Mouse (Mus musculus): ENCODE data around the gene Nhej1. TPM values are rescaled to one million over a fixed set of nuclear protein-coding genes. Genes with fewer than 3 reads are reported as not detected.

Gene Nhej1
- polyA plus RNA-seq, 1 experiment from 2014 or later = 8.4 TPM

GRCm38 (mm10) chr1:75010817-75011216 is 114.2 kb downstream of the Nhej1 start:
- Histone ChIP-seq H3K9ac (no peak overlapping the region), H3K4me3 (no peak overlapping the region), H3K9me3 (replicated peaks) (no peaks in the 10 kb centered on the region), H3K4me2 (no peak overlapping the region), H3K27ac (no peak overlapping the region), H3K27me3 (peaks cover 9% of the 10 kb centered on the region; the same call in 1 of the 2 replicates), H3K36me3 (ENCODE audit: poor library complexity, severe bottlenecking) (no peaks in the 10 kb centered on the region), H3K4me1 (no peaks in the 10 kb centered on the region)
- no peak for ATAC-seq

GRCm38 (mm10) chr1:75010203-75010602 is 114.8 kb downstream of the Nhej1 start:
- H3K4me3 ChIP-seq = no peak overlapping the region
- H3K27ac ChIP-seq = no peak overlapping the region
- H3K4me2 ChIP-seq = no peak overlapping the region
- 69% methylated on average over 2 of the region's 2 CpGs for WGBS
- ATAC-seq = no peak
- no peaks in the 10 kb centered on the region for H3K36me3 ChIP-seq (ENCODE audit: poor library complexity, severe bottlenecking)
- no peak overlapping the region for H3K9ac ChIP-seq
- no peaks in the 10 kb centered on the region for H3K9me3 ChIP-seq (replicated peaks)
- H3K4me1 ChIP-seq = no peaks in the 10 kb centered on the region
- peaks cover 11% of the 10 kb centered on the region; the same call in 1 of the 2 replicates for H3K27me3 ChIP-seq

- no peak overlapping the region for H3K4me2 ChIP-seq
- H3K36me3 ChIP-seq (ENCODE audit: poor library complexity, severe bottlenecking) = no peaks in the 10 kb centered on the region
- 70% methylated on average over 4 of the region's 4 CpGs for WGBS
- peaks cover 7% of the 10 kb centered on the region; the same call in 1 of the 2 replicates for H3K27me3 ChIP-seq
- no peak overlapping the region for H3K4me3 ChIP-seq
- H3K9me3 ChIP-seq (replicated peaks) = no peaks in the 10 kb centered on the region
- no peak overlapping the region for H3K9ac ChIP-seq
- H3K4me1 ChIP-seq = no peaks in the 10 kb centered on the region
- no peak for ATAC-seq
- H3K27ac ChIP-seq = no peak overlapping the region
Measured at GRCm38 (mm10) chr1:75006016-75006415, 119.0 kb downstream of the Nhej1 start.

- H3K36me3 ChIP-seq (ENCODE audit: poor library complexity, severe bottlenecking) = no peaks in the 10 kb centered on the region
- H3K4me1 ChIP-seq = no peaks in the 10 kb centered on the region
- H3K9ac ChIP-seq = no peak overlapping the region
- no peak overlapping the region for H3K27ac ChIP-seq
- H3K27me3 ChIP-seq = peaks cover 6% of the 10 kb centered on the region; the same call in 1 of the 2 replicates
- no peak for ATAC-seq
- 77% methylated on average over 6 of the region's 6 CpGs for WGBS
- no peak overlapping the region for H3K4me2 ChIP-seq
- no peaks in the 10 kb centered on the region for H3K9me3 ChIP-seq (replicated peaks)
- H3K4me3 ChIP-seq = no peak overlapping the region
Measured at GRCm38 (mm10) chr1:75001183-75001582, 123.8 kb downstream of the Nhej1 start.

GRCm38 (mm10) chr1:75000496-75000895 is 124.5 kb downstream of the Nhej1 start:
- ATAC-seq = no peak
- H3K4me2 ChIP-seq = no peak overlapping the region
- H3K36me3 ChIP-seq (ENCODE audit: poor library complexity, severe bottlenecking) = no peaks in the 10 kb centered on the region
- no peaks in the 10 kb centered on the region for H3K27me3 ChIP-seq
- 0% methylated on average over 1 of the region's 1 CpGs for WGBS
- H3K9ac ChIP-seq = no peak overlapping the region
- H3K4me1 ChIP-seq = no peaks in the 10 kb centered on the region
- H3K27ac ChIP-seq = no peak overlapping the region
- no peak overlapping the region for H3K4me3 ChIP-seq
- H3K9me3 ChIP-seq (replicated peaks) = no peaks in the 10 kb centered on the region

- ATAC-seq = no peak
- WGBS = 89% methylated on average over 5 of the region's 5 CpGs
- H3K27me3 ChIP-seq = no peaks in the 10 kb centered on the region
- H3K9me3 ChIP-seq (replicated peaks) = no peaks in the 10 kb centered on the region
- H3K36me3 ChIP-seq (ENCODE audit: poor library complexity, severe bottlenecking) = no peaks in the 10 kb centered on the region
- H3K27ac ChIP-seq = no peak overlapping the region
- H3K4me1 ChIP-seq = no peaks in the 10 kb centered on the region
- H3K4me3 ChIP-seq = no peak overlapping the region
- H3K4me2 ChIP-seq = no peak overlapping the region
- H3K9ac ChIP-seq = no peak overlapping the region
Measured at GRCm38 (mm10) chr1:74999173-74999572, 125.8 kb downstream of the Nhej1 start.

- Histone ChIP-seq H3K4me3 (no peak overlapping the region), H3K9ac (no peak overlapping the region), H3K27me3 (no peaks in the 10 kb centered on the region), H3K36me3 (ENCODE audit: poor library complexity, severe bottlenecking) (no peaks in the 10 kb centered on the region), H3K4me1 (no peaks in the 10 kb centered on the region), H3K27ac (no peak overlapping the region), H3K9me3 (replicated peaks) (no peaks in the 10 kb centered on the region), H3K4me2 (no peak overlapping the region)
- 82% methylated on average over 2 of the region's 2 CpGs for WGBS
- ATAC-seq = no peak
Measured at GRCm38 (mm10) chr1:74997231-74997630, 127.8 kb downstream of the Nhej1 start.

- no peak overlapping the region for H3K4me2 ChIP-seq
- H3K36me3 ChIP-seq (ENCODE audit: poor library complexity, severe bottlenecking) = no peaks in the 10 kb centered on the region
- H3K4me3 ChIP-seq = no peak overlapping the region
- no peak overlapping the region for H3K27ac ChIP-seq
- no peaks in the 10 kb centered on the region for H3K27me3 ChIP-seq
- H3K9ac ChIP-seq = no peak overlapping the region
- no peak for ATAC-seq
- 84% methylated on average over 8 of the region's 8 CpGs for WGBS
- H3K9me3 ChIP-seq (replicated peaks) = no peaks in the 10 kb centered on the region
- H3K4me1 ChIP-seq = peaks cover 6% of the 10 kb centered on the region; the same call in 1 of the 2 replicates
Measured at GRCm38 (mm10) chr1:74977001-74977400, 148.0 kb downstream of the Nhej1 start.

- Histone ChIP-seq H3K4me3 (no peak overlapping the region), H3K27me3 (no peaks in the 10 kb centered on the region), H3K4me1 (peaks cover 6% of the 10 kb centered on the region; the same call in 1 of the 2 replicates), H3K4me2 (no peak overlapping the region), H3K9me3 (replicated peaks) (no peaks in the 10 kb centered on the region), H3K27ac (no peak overlapping the region), H3K9ac (no peak overlapping the region), H3K36me3 (ENCODE audit: poor library complexity, severe bottlenecking) (no peaks in the 10 kb centered on the region)
- WGBS = 83% methylated on average over 1 of the region's 1 CpGs
- ATAC-seq = no peak
Measured at GRCm38 (mm10) chr1:74975936-74976335, 149.1 kb downstream of the Nhej1 start.

- Histone ChIP-seq H3K4me3 (no peak overlapping the region), H3K27me3 (no peaks in the 10 kb centered on the region), H3K4me1 (peaks cover 5% of the 10 kb centered on the region; the same call in 1 of the 2 replicates), H3K27ac (no peak overlapping the region), H3K4me2 (no peak overlapping the region), H3K36me3 (ENCODE audit: poor library complexity, severe bottlenecking) (no peaks in the 10 kb centered on the region), H3K9ac (no peak overlapping the region), H3K9me3 (replicated peaks) (no peaks in the 10 kb centered on the region)
- WGBS = 83% methylated on average over 6 of the region's 6 CpGs
- no peak for ATAC-seq
Measured at GRCm38 (mm10) chr1:74973590-74973989, 151.4 kb downstream of the Nhej1 start.

GRCm38 (mm10) chr1:74971353-74972050 is 153.5 kb downstream of the Nhej1 start:
- Histone ChIP-seq H3K36me3 (ENCODE audit: poor library complexity, severe bottlenecking) (no peaks in the 10 kb centered on the region), H3K9ac (no peak overlapping the region), H3K4me2 (no peak overlapping the region), H3K9me3 (replicated peaks) (no peaks in the 10 kb centered on the region), H3K27ac (no peak overlapping the region), H3K4me1 (no peaks in the 10 kb centered on the region), H3K27me3 (no peaks in the 10 kb centered on the region), H3K4me3 (no peak overlapping the region)
- no peak for ATAC-seq
- 59% methylated on average over 4 of the region's 4 CpGs for WGBS

GRCm38 (mm10) chr1:74967962-74968580 is 156.9 kb downstream of the Nhej1 start:
- WGBS = 78% methylated on average over 8 of the region's 8 CpGs
- no peak for ATAC-seq
- Histone ChIP-seq H3K4me1 (peaks cover 8% of the 10 kb centered on the region), H3K4me3 (no peak overlapping the region), H3K9me3 (replicated peaks) (no peaks in the 10 kb centered on the region), H3K27me3 (no peaks in the 10 kb centered on the region), H3K36me3 (ENCODE audit: poor library complexity, severe bottlenecking) (no peaks in the 10 kb centered on the region), H3K4me2 (no peak overlapping the region), H3K27ac (no peak overlapping the region), H3K9ac (no peak overlapping the region)

Measured in forebrain, embryonic 13.5 days (tissue).